Mouse (Mus musculus): ENCODE results near the gene Zfp646. TPM values are rescaled to one million over a fixed set of nuclear protein-coding genes. Genes with fewer than 3 reads are reported as not detected.
A peak's percentile ranks its signal among the peaks of the same experiment; 100 is the strongest.

The Zfp646 gene
- polyA plus RNA-seq, 1 experiment from 2014 or later: 11.6 TPM

- Histone ChIP-seq H3K36me3 (peaks cover 65% of the 10 kb centered on the region), H3K4me3 (no peak overlapping the region), H3K9ac (no peak overlapping the region), H3K4me2 (replicated peaks) (no peak overlapping the region), H3K27me3 (peaks cover 30% of the 10 kb centered on the region), H3K27ac (no peak overlapping the region), H3K4me1 (peaks cover 12% of the 10 kb centered on the region), H3K9me3 (no peaks in the 10 kb centered on the region)
- WGBS: 77% methylated on average over 5 of the region's 5 CpGs
- ATAC-seq (ENCODE audit: low FRiP score, low read depth): no peak
These were observed 49.2 kb downstream of the Zfp646 start for GRCm38 (mm10) chr7:127925252-127925651.

- Histone ChIP-seq H3K9me3 (no peaks in the 10 kb centered on the region), H3K27ac (no peak overlapping the region), H3K27me3 (peaks cover 34% of the 10 kb centered on the region), H3K4me2 (replicated peaks) (no peak overlapping the region), H3K4me3 (no peak overlapping the region), H3K36me3 (peaks cover 57% of the 10 kb centered on the region), H3K4me1 (peaks cover 12% of the 10 kb centered on the region), H3K9ac (no peak overlapping the region)
- no peak for ATAC-seq (ENCODE audit: low FRiP score, low read depth)
- WGBS: 89% methylated on average over 8 of the region's 8 CpGs
These were observed 50.0 kb downstream of the Zfp646 start for GRCm38 (mm10) chr7:127926066-127926465.

GRCm38 (mm10) chr7:127926846-127927245 is 50.8 kb downstream of the Zfp646 start:
- H3K4me3 ChIP-seq: no peak overlapping the region
- WGBS: 87% methylated on average over 11 of the region's 11 CpGs
- peaks cover 12% of the 10 kb centered on the region for H3K4me1 ChIP-seq
- H3K9me3 ChIP-seq: no peaks in the 10 kb centered on the region
- no peak overlapping the region for H3K27ac ChIP-seq
- no peak for ATAC-seq (ENCODE audit: low FRiP score, low read depth)
- no peak overlapping the region for H3K9ac ChIP-seq
- peaks cover 34% of the 10 kb centered on the region for H3K27me3 ChIP-seq
- H3K4me2 ChIP-seq (replicated peaks): no peak overlapping the region
- H3K36me3 ChIP-seq: peaks cover 49% of the 10 kb centered on the region

DNA sequence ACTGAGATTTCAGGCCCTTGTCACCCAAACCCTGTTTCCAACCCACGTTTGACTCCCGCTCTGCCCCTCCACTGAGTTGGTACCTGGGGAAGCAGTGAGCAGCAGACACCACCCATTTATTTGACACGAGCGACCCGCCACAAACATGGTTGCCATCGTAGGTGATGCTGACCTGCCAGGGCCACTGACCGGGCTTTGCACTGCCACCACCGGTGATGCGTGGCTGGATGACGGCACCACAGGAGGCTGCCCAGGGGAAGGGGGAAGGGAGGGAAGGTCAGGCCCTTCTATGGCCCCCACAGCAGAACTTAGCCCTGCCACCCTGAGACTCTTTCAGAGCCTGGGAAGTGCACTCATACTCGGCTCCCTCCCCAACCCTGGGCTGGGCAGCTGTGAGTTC is 51.7 kb downstream of the Zfp646 start:
- Histone ChIP-seq H3K4me3 (no peak overlapping the region), H3K36me3 (peaks cover 41% of the 10 kb centered on the region), H3K27me3 (peaks cover 34% of the 10 kb centered on the region), H3K4me2 (replicated peaks) (no peak overlapping the region), H3K9me3 (no peaks in the 10 kb centered on the region), H3K9ac (no peak overlapping the region), H3K4me1 (peaks cover 12% of the 10 kb centered on the region), H3K27ac (no peak overlapping the region)
- WGBS: 91% methylated on average over 11 of the region's 11 CpGs
- no peak for ATAC-seq (ENCODE audit: low FRiP score, low read depth)

DNA sequence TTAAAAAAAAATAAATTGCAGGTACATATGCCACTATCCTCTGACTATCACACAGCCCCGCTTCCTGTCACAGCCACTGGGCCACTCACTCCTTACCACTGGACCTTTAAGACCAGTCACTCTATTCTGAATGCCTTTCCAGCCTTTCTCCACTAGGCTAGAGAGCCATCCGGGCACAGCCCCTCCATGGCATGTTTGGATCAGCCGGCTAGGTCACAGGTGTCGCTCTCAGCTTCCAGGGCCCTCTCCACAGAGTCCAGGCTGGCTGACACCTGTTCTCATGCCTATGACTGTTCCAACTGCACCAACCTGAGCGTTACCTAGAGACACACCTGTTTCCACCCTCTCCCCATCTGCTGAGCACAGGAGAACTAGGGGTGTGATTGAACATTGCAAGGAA is 52.6 kb downstream of the Zfp646 start:
- Histone ChIP-seq H3K4me3 (peak overlapping the region; percentile 38), H3K36me3 (peaks cover 33% of the 10 kb centered on the region), H3K4me2 (replicated peaks) (peak overlapping the region; percentile 56), H3K9ac (peak overlapping the region; percentile 54; the same call in 1 of the 2 replicates), H3K27ac (no peak overlapping the region), H3K9me3 (no peaks in the 10 kb centered on the region), H3K27me3 (peaks cover 34% of the 10 kb centered on the region), H3K4me1 (peaks cover 12% of the 10 kb centered on the region)
- WGBS: 40% methylated on average over 5 of the region's 5 CpGs
- no peak for ATAC-seq (ENCODE audit: low FRiP score, low read depth)

DNA sequence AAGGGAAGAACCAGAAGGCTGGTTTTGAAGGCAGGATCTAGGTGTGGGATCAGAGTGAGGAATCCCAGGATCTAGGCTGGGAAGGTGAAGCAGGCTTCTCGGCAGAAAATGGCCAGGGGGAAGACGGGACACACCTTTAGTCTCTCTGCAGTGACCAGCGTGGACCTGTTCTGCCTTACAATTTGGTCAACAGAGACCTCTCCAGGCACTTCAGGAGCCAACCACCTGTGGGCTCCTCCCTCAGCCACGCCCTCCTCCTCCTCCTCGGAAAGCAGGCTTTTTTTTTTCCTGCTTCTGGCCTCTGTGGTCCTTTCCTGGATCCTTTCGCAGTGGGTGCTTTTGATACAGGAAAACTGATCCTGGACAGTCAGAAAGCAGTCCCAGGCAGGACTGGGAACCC is 53.9 kb downstream of the Zfp646 start, which contains the start of gene Prss8:
Gene Prss8 (minus strand): TSS at position 182 of the 400 bp plus-strand sequence.
- peaks cover 19% of the 10 kb centered on the region for H3K4me1 ChIP-seq
- H3K36me3 ChIP-seq: peaks cover 23% of the 10 kb centered on the region
- peak within 1 kb of the TSS; percentile 54 for H3K9ac ChIP-seq
- H3K27me3 ChIP-seq: peaks cover 34% of the 10 kb centered on the region
- peak within 1 kb of the TSS; percentile 56 for H3K4me2 ChIP-seq (replicated peaks)
- peak within 1 kb of the TSS; percentile 38 for H3K4me3 ChIP-seq
- no peak within 1 kb of the TSS for H3K27ac ChIP-seq
- ATAC-seq (ENCODE audit: low FRiP score, low read depth): no peak
- H3K9me3 ChIP-seq: no peaks in the 10 kb centered on the region
- WGBS: 8% methylated on average over 6 of the region's 6 CpGs

- H3K4me2 ChIP-seq (replicated peaks): no peak overlapping the region
- 80% methylated on average over 5 of the region's 5 CpGs for WGBS
- ATAC-seq (ENCODE audit: low FRiP score, low read depth): no peak
- peaks cover 34% of the 10 kb centered on the region for H3K27me3 ChIP-seq
- no peak overlapping the region for H3K27ac ChIP-seq
- peaks cover 21% of the 10 kb centered on the region for H3K4me1 ChIP-seq
- H3K36me3 ChIP-seq: peaks cover 15% of the 10 kb centered on the region
- no peak overlapping the region for H3K4me3 ChIP-seq
- no peaks in the 10 kb centered on the region for H3K9me3 ChIP-seq
- no peak overlapping the region for H3K9ac ChIP-seq
These were observed 54.6 kb downstream of the Zfp646 start for GRCm38 (mm10) chr7:127930636-127931035.

DNA sequence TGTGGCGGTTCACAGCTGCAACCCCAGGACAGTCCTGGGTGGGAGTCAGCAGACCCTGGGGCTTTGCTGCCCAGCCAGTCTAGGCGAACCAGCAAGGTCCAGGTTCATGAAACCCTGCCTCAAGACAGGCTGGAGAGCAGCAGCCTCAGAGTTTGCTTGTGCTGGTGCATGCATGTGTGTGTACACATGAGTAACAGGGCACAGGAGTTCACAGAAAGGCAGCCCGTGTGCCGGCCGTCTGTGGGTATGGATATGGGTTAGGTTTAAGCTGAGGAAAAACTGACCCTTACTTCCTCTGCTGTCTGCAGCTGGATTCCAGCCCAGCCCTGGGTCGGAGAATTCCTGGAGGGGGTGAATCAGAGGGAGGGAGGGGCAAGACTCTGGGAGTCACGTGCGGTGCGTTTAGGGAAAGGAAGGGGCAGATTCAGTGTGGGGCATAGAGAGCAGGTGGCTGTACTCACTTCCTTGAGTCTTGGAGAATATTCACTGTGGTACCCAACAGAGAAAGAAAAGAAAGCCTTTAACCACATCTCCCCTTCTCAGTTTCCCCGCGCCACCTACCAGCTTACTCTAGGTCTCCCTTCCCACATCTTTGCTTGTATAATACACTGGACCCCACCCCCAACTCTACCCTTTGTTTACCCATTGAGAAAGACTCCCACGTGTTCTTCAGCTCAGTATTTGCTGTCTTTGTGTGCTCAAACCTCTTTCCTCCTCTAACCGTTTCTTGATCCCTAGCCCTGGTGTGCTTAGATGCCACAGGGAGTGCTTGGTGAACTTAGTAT is 55.5 kb downstream of the Zfp646 start:
- H3K27me3 ChIP-seq: peaks cover 34% of the 10 kb centered on the region
- H3K36me3 ChIP-seq: peaks cover 6% of the 10 kb centered on the region
- H3K27ac ChIP-seq: no peak overlapping the region
- no peak overlapping the region for H3K4me2 ChIP-seq (replicated peaks)
- peaks cover 28% of the 10 kb centered on the region for H3K4me1 ChIP-seq
- H3K4me3 ChIP-seq: no peak overlapping the region
- H3K9ac ChIP-seq: no peak overlapping the region
- WGBS: 44% methylated on average over 13 of the region's 13 CpGs
- H3K9me3 ChIP-seq: no peaks in the 10 kb centered on the region
- no peak for ATAC-seq (ENCODE audit: low FRiP score, low read depth)

GRCm38 (mm10) chr7:127932273-127933031 is 56.4 kb downstream of the Zfp646 start:
- 19% methylated on average over 13 of the region's 13 CpGs for WGBS
- no peak for ATAC-seq (ENCODE audit: low FRiP score, low read depth)

DNA sequence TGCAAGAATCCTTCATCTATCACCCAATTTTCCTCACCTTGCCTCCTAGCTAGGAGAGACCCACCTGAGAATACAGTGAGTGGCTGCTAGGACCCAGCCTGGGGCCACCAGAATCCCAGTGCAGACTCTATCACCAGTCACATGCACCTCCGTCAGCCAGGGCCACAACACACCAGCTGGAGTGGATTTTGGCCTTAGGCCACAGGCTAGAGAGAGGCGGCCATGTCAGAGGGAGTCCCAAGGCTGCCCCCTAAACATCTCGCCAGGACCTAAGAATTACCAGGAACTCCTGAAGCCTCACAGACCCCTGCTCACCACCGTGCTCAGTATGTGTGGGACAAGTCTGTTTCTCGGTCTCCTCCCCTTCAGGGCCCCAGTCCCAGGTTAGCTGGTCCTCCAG is 58.1 kb downstream of the Zfp646 start:
- H3K4me3 ChIP-seq: no peak overlapping the region
- H3K4me1 ChIP-seq: peaks cover 22% of the 10 kb centered on the region
- no peaks in the 10 kb centered on the region for H3K36me3 ChIP-seq
- no peak for ATAC-seq (ENCODE audit: low FRiP score, low read depth)
- H3K9me3 ChIP-seq: no peaks in the 10 kb centered on the region
- WGBS: 83% methylated on average over 5 of the region's 5 CpGs
- peaks cover 17% of the 10 kb centered on the region for H3K27me3 ChIP-seq
- H3K9ac ChIP-seq: no peak overlapping the region
- H3K4me2 ChIP-seq (replicated peaks): no peak overlapping the region
- H3K27ac ChIP-seq: no peak overlapping the region

More at GRCm38 (mm10) chr7:127932273-127933031, 56.4 kb downstream of the Zfp646 start:
- Histone ChIP-seq H3K27ac (no peak overlapping the region), H3K4me2 (replicated peaks) (no peak overlapping the region), H3K9me3 (no peaks in the 10 kb centered on the region), H3K4me1 (peaks cover 28% of the 10 kb centered on the region), H3K27me3 (peaks cover 33% of the 10 kb centered on the region), H3K9ac (0 out of 2 replicates have a peak overlapping the region, but pooled peaks have one; percentile 8), H3K4me3 (no peak overlapping the region), H3K36me3 (no peaks in the 10 kb centered on the region)

DNA sequence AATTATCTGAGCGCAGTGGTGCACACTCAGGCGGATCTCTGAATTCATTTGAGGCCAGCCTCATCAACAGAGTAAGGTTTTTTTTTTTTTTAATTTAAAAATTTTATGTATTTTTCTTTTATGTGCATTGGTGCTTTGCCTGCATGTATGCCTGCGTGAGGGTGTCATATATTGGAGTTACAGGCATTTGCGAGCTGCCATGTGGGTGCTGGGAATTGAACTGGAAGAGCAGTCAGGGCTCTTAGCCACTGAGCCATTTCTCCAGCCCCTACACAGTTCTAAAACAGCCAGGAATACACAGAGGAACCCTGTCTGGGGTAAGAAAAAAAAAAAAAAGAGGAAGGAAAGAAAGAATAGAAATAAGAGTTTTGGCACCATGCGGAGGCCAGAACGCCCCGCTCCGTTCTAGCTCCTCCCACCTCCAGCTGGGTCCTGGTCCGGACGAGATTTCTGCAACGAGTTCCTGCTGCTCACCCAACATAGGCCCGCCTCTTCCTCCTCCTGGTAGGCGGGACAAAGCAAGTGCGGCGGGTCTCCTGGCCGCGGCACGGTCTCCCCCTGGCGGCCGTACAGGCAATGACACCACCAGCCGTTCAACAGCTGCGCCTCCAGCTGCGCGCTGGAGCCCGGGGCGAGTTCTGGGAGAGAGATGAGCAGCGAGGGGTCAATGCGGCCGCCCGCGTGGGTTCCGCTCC is 59.2 kb downstream of the Zfp646 start:
- Histone ChIP-seq H3K4me2 (replicated peaks) (peak overlapping the region; percentile 83), H3K36me3 (no peaks in the 10 kb centered on the region), H3K4me3 (peak overlapping the region; percentile 73), H3K9me3 (no peaks in the 10 kb centered on the region), H3K27me3 (peaks cover 6% of the 10 kb centered on the region), H3K27ac (peak overlapping the region; percentile 39; the same call in 1 of the 2 replicates), H3K9ac (peak overlapping the region; percentile 88), H3K4me1 (peaks cover 16% of the 10 kb centered on the region)
- WGBS: 6% methylated on average over 32 of the region's 32 CpGs
- ATAC-seq (ENCODE audit: low FRiP score, low read depth): peak; percentile 95

Measured in limb, embryonic 13.5 days (tissue).